Mouse (Mus musculus): ENCODE data around the gene Zfp518a. TPM values are rescaled to one million over a fixed set of nuclear protein-coding genes. Genes with fewer than 3 reads are reported as not detected.

Zfp518a gene
- polyA plus RNA-seq, 1 experiment from 2014 or later = 13.2 TPM

Small RNAs within 50 kb of the gene (microRNA-seq; reads per million reads assigned to microRNA genes)
- gene Mir8092 = not detected

Other genes starting within 250 kb of the Zfp518a start
- 0.05 and 0.08 TPM in 2 replicates for gene Cc2d2b, start 146.0 kb upstream of the Zfp518a start, polyA plus RNA-seq (2016; fragmentation: Nextera tagmentation; extraction: Ambion mirVana)
- 25.8 and 30.0 TPM in 2 replicates for gene Ccnj, start 63.4 kb upstream of the Zfp518a start, polyA plus RNA-seq (2016; fragmentation: Nextera tagmentation; extraction: Ambion mirVana)
- 0.59 and 1.2 TPM in 2 replicates for gene Blnk, start 99.8 kb downstream of the Zfp518a start, polyA plus RNA-seq (2016; fragmentation: Nextera tagmentation; extraction: Ambion mirVana)
- gene Dntt, start 134.6 kb downstream of the Zfp518a start, polyA plus RNA-seq (2016; fragmentation: Nextera tagmentation; extraction: Ambion mirVana) = not detected in 2 replicates
- gene Opalin, start 182.4 kb downstream of the Zfp518a start, polyA plus RNA-seq (2016; fragmentation: Nextera tagmentation; extraction: Ambion mirVana) = not detected in 2 replicates